Mouse (Mus musculus): ENCODE data around the gene Lgmn. TPM values are rescaled to one million over a fixed set of nuclear protein-coding genes. Genes with fewer than 3 reads are reported as not detected.
A peak's percentile ranks its signal among the peaks of the same experiment; 100 is the strongest.

The Lgmn gene
- polyA plus RNA-seq, 1 experiment from 2014 or later, result 40.5 TPM

GRCm38 (mm10) chr12:102348447-102348846 lies 91.2 kb downstream of the Lgmn start:
- Histone ChIP-seq H3K36me3 (no peaks in the 10 kb centered on the region), H3K4me3 (no peak overlapping the region), H3K27ac (no peak overlapping the region), H3K9me3 (replicated peaks) (no peaks in the 10 kb centered on the region), H3K4me1 (peaks cover 16% of the 10 kb centered on the region), H3K27me3 (ENCODE audit: low read depth, poor library complexity, severe bottlenecking) (no peaks in the 10 kb centered on the region)
- WGBS, result 95% methylated on average over 6 of the region's 6 CpGs
- no peak for DNase-seq (ENCODE audit: low spot score)

- Histone ChIP-seq H3K9me3 (replicated peaks) (no peaks in the 10 kb centered on the region), H3K4me1 (peaks cover 31% of the 10 kb centered on the region), H3K36me3 (no peaks in the 10 kb centered on the region), H3K27me3 (ENCODE audit: low read depth, poor library complexity, severe bottlenecking) (no peaks in the 10 kb centered on the region), H3K27ac (no peak overlapping the region), H3K4me3 (no peak overlapping the region)
- peak; percentile 56 for DNase-seq (ENCODE audit: low spot score)
- 9% methylated on average over 1 of the region's 1 CpGs for WGBS
Observed at GRCm38 (mm10) chr12:102346507-102346906, 93.1 kb downstream of the Lgmn start.

GRCm38 (mm10) chr12:102345031-102345815 lies 94.4 kb downstream of the Lgmn start:
- H3K4me1 ChIP-seq, result peaks cover 33% of the 10 kb centered on the region
- no peak overlapping the region for H3K4me3 ChIP-seq
- no peaks in the 10 kb centered on the region for H3K9me3 ChIP-seq (replicated peaks)
- H3K27me3 ChIP-seq (ENCODE audit: low read depth, poor library complexity, severe bottlenecking), result no peaks in the 10 kb centered on the region
- no peaks in the 10 kb centered on the region for H3K36me3 ChIP-seq
- peak overlapping the region; percentile 76 for H3K27ac ChIP-seq
- peak; percentile 62 for DNase-seq (ENCODE audit: low spot score)
- 30% methylated on average over 14 of the region's 14 CpGs for WGBS

Other genes starting within 250 kb of the Lgmn start
- 4.2 and 4.7 TPM in 2 replicates for gene Rin3, start 156.8 kb downstream of the Lgmn start, polyA plus RNA-seq (2016; fragmentation: Nextera tagmentation; extraction: Ambion mirVana)
- gene Golga5, start 29.3 kb upstream of the Lgmn start, polyA plus RNA-seq (2016; fragmentation: Nextera tagmentation; extraction: Ambion mirVana), result 27.1 and 30.9 TPM in 2 replicates
- gene Chga, start 115.2 kb upstream of the Lgmn start, polyA plus RNA-seq (2016; fragmentation: Nextera tagmentation; extraction: Ambion mirVana), result 0.15 and 0.23 TPM in 2 replicates